Mouse (Mus musculus) thymus, adult 2 months (tissue): ENCODE measurements around the gene Gm27027. TPM values are rescaled to one million over a fixed set of nuclear protein-coding genes. Genes with fewer than 3 reads are reported as not detected.

Experiments used
- DNase-seq: peaks from one replicate; pipeline ENCODE4 v3.0.0; 2021
- H3K27ac ChIP-seq: fragments of 200-500 bp; 2 replicates; pipeline ENCODE4 v1.5.1; 2012; ENCODE audit warnings: low read length, control low read depth; ENCODE audit not compliant: control insufficient read depth, insufficient read depth
- H3K27me3 ChIP-seq: fragments of 200-500 bp; 2 replicates; pipeline ENCODE4 v1.6.1; 2012; ENCODE audit warnings: mild to moderate bottlenecking, low read length, moderate library complexity, mixed read lengths; ENCODE audit not compliant: control insufficient read depth, insufficient read depth
- H3K36me3 ChIP-seq: fragments of 200-500 bp; 2 replicates; pipeline ENCODE4 v1.6.1; 2012; ENCODE audit warnings: mild to moderate bottlenecking, low read length, moderate library complexity; ENCODE audit not compliant: control insufficient read depth, insufficient read depth
- H3K4me1 ChIP-seq: fragments of 200-500 bp; replicated peaks from 2 replicates; pipeline ENCODE4 v1.6.1; 2012; ENCODE audit warnings: low read length; ENCODE audit not compliant: control insufficient read depth, insufficient read depth
- H3K4me3 ChIP-seq: fragments of 200-500 bp; 2 replicates; pipeline ENCODE4 v1.5.1; 2012; ENCODE audit warnings: mild to moderate bottlenecking, low read length, control low read depth, moderate library complexity; ENCODE audit not compliant: control insufficient read depth, insufficient read depth
- CTCF ChIP-seq: fragments of 200-500 bp; IDR thresholded peaks from 2 replicates; pipeline ENCODE4 v1.5.1; 2012; ENCODE audit warnings: mild to moderate bottlenecking, control low read depth, low read length, moderate library complexity, borderline replicate concordance; ENCODE audit not compliant: control insufficient read depth, poor library complexity, insufficient read depth; ENCODE audit errors: extremely low read depth
- POLR2A ChIP-seq: fragments of 200-500 bp; IDR thresholded peaks from 2 replicates; pipeline ENCODE4 v1.6.1; 2012; ENCODE audit warnings: mild to moderate bottlenecking, low read length, control low read depth, moderate library complexity; ENCODE audit not compliant: control insufficient read depth, poor library complexity, insufficient read depth; ENCODE audit errors: extremely low read depth
- WGBS: fragments of 180-500 bp; shearing (Covaris S2); methylation state at CpG from one replicate; pipeline ENCODE4 v1.1.7; 2018; 5-methylcytosine and 5-hydroxymethylcytosine counted together
- polyA plus RNA-seq: library from polyadenylated mRNA; depleted of rRNA; stranded (reverse); fragments of >200 nt; gene quantifications from 2 replicates; pipeline ENCODE4 v1.2.3, GENCODE M21; 2012

The Gm27027 gene
- polyA plus RNA-seq, 1 experiment: not detected

DNA sequence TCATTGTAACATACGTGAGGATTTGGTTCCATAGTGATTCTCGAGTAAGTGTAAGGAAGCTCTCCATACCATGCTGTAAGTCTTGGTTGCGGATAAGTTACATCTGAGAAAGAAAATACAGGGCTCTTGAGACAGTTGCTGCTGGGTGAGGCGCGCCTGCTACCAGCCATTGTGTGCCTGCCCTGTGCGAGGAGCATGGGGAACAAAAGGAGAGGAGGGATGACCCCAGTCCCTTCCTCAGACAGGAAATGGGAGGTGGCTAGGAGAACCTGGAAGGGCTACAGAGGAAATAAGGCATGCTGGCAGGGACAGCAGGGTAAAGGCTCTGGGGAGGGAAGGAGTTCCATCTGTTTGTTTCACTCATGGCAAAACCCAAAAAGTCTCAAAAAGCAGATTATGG is 5.3 kb upstream of the Gm27027 start:
- WGBS: 91% methylated on average over 6 of the region's 6 CpGs
- peaks cover 33% of the 10 kb centered on the region for H3K36me3 ChIP-seq
- no peaks in the 10 kb centered on the region for H3K4me1 ChIP-seq
- no peak for TF ChIP-seq CTCF
- no peak for TF ChIP-seq POLR2A
- no peak overlapping the region for H3K27ac ChIP-seq
- H3K27me3 ChIP-seq: no peaks in the 10 kb centered on the region
- H3K4me3 ChIP-seq: no peak overlapping the region
- DNase-seq: no peak

DNA sequence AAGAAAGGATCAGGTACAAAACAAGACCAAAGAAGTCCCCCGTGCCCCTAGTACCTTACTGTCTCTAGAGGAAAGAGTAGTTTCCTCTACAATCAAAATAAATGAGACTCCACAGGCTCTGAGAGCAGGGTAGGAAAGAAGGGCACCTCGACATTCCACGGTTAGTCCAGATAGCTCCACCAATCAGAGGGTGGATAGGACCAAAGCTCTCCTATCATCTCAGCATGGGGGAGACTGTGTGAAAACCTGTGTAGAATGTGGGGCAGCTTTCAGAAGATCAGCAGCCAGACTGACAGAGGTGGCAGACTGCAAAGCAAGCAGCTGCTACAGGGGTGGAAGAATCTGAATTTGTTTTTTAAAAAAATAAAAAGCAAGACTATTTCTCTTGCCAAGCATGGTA is 3.3 kb downstream of the Gm27027 start:
- WGBS: 95% methylated on average over 3 of the region's 3 CpGs
- H3K36me3 ChIP-seq: peaks cover 55% of the 10 kb centered on the region
- H3K27ac ChIP-seq: no peak overlapping the region
- no peak overlapping the region for H3K4me3 ChIP-seq
- H3K27me3 ChIP-seq: no peaks in the 10 kb centered on the region
- DNase-seq: no peak
- H3K4me1 ChIP-seq: no peaks in the 10 kb centered on the region
- TF ChIP-seq POLR2A (no peak), CTCF (no peak)

DNA sequence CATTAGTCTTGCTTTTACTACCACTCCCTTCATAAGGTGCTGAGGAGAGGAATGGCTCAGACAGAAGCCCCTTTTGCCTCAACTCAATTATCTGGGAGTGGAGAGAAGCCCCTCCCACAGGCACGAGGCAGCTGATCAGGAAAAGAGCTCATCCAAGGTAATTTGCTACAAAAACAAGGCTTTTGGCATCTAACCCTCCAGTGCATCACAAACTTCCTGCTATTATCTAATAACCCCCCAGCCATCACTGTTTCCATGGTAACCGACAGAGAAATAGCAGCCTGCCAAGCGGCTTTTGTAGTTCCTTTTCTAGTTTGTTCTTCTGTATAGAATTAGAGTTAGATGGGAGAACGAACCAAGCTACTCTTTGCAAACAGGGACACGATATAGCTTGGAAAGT is 3.9 kb downstream of the Gm27027 start:
- H3K36me3 ChIP-seq: peaks cover 55% of the 10 kb centered on the region
- H3K27ac ChIP-seq: no peak overlapping the region
- no peaks in the 10 kb centered on the region for H3K4me1 ChIP-seq
- TF ChIP-seq CTCF (no peak), POLR2A (no peak)
- H3K4me3 ChIP-seq: no peak overlapping the region
- no peaks in the 10 kb centered on the region for H3K27me3 ChIP-seq
- DNase-seq: no peak
- 92% methylated on average over 5 of the region's 5 CpGs for WGBS

DNA sequence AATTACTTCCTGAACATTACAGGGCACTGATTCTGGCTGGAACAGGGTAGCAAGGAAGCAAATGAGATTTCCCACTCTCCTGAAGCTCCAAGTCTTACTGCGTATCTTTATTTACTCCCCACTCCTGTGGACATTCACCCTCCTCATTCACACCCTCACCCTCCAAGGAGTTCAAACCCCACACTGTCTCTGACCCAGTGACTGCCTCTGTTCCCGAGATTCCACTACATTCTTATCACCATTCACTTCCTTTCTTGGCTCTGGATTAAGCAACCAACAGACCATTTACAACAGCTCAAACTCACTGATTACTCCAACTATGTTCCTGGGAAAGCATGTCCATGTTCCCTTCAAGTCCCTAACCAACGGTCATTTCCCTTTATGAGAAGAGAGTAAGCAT is 4.8 kb downstream of the Gm27027 start:
- 96% methylated on average over 3 of the region's 3 CpGs for WGBS
- H3K27ac ChIP-seq: no peak overlapping the region

DNA sequence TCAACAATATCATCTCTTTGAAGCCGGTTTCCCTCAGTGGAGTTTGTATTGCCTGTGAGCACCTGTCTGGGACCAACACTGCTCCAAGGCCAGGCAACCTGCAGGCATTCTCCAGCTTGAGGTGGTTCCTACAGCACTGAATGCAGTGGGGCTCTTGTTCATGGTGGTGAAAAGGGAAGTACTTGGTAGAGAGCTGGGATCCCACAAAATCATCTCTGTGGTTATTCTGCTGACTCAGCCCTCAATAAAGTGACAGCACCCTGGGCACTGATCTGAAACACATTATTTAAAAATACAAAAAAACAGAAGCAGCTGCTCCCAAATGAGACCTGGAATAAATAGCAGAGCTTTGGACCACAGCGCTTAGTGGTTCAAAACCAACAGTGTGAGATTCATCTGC is 7.7 kb downstream of the Gm27027 start:
- Histone ChIP-seq H3K27ac (no peak overlapping the region), H3K36me3 (peaks cover 26% of the 10 kb centered on the region), H3K4me3 (no peak overlapping the region), H3K27me3 (no peaks in the 10 kb centered on the region), H3K4me1 (no peaks in the 10 kb centered on the region)
- 73% methylated on average over 2 of the region's 2 CpGs for WGBS
- TF ChIP-seq POLR2A (no peak), CTCF (no peak)
- no peak for DNase-seq

More for the DNA sequence above, 4.8 kb downstream of the Gm27027 start:
- DNase-seq: no peak
- H3K27me3 ChIP-seq: no peaks in the 10 kb centered on the region
- H3K4me1 ChIP-seq: no peaks in the 10 kb centered on the region
- H3K36me3 ChIP-seq: peaks cover 53% of the 10 kb centered on the region
- no peak overlapping the region for H3K4me3 ChIP-seq
- no peak for TF ChIP-seq POLR2A
- TF ChIP-seq CTCF: no peak

DNA sequence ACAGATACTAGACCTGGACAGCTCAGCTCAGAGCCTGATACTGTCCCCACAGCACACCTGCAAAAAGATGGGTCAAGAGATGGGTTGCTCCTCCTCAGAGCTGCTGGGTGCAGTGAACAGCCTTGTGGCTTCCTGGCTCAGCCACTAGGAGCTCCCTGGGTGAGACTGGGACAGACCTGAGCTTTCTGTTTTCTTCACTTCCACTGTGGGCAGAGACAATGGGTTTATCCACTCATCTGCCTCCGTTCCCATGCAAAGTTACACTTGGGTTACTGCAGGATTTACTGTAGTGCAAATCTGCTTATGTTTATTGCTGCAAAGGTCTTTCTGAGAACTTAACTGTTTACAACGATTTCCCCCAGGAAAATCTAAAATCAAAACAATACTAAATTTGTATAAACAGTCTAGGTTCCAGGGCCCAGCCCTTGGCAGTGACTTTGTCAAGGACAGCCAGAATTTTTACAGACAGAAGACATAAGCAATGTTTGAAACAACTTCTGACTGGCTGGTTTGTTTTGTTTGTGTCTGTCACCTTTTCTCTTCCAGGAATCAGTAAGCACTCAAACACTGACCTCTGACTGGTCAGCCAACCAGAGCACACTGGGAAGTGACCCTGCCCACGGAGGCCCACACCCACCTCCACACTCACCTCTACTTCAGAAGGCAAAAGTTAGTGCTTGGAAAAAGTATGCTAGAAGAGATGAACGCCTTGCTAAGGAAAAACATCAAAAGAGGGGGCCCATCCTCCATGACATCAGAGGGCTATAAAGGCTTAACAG is 13.5 kb downstream of the Gm27027 start:
- H3K27me3 ChIP-seq: no peaks in the 10 kb centered on the region
- peaks cover 16% of the 10 kb centered on the region for H3K36me3 ChIP-seq
- no peaks in the 10 kb centered on the region for H3K4me1 ChIP-seq
- H3K27ac ChIP-seq: no peak overlapping the region
- no peak for TF ChIP-seq POLR2A
- no peak for TF ChIP-seq CTCF
- WGBS: 95% methylated on average over 4 of the region's 4 CpGs
- no peak for DNase-seq
- H3K4me3 ChIP-seq: no peak overlapping the region

DNA sequence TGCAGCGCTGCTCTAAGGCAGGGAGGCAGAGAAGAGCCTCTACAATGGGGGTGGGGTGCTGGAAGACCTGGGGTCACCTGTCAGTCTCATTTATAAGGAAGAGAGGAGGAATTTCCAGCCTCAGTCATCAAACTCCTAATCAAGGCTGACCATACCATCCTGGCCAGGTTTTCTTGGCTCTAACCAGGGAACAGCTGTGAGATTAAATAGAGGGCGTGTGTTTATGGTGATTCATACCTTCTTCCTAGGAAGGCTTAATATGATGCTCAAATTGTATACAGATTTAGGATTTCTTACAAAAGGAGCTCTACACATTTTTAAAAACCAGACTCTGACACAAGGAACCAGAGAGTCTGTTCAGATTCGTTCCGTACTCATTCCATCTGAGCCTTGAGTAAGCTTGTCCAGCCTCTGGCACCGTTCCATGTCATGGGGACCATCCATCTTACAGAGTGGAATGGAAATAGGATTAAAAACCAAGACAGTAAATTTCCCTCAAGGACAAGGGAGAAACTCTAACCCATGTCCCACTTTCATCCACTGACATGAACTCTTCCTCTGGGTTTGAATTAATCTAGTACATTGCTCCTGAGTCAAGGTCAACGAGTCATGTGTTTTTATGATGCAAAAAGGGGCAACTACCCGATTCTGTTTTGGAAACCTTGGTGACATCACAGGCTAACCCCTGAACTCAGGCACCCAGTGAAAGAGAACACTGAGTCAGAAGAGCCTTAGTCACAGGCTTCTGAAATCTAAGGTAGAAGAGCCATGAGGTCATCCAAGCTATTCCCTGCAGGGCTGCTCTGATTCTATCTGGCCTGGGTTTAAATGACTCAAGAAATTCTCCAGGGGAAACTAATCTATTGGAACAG is 16.7 kb downstream of the Gm27027 start:
- H3K36me3 ChIP-seq: peaks cover 16% of the 10 kb centered on the region
- 97% methylated on average over 7 of the region's 7 CpGs for WGBS
- DNase-seq: no peak
- H3K4me3 ChIP-seq: no peak overlapping the region
- peaks cover 10% of the 10 kb centered on the region; the same call in 1 of the 2 replicates for H3K4me1 ChIP-seq
- H3K27ac ChIP-seq: no peak overlapping the region
- no peaks in the 10 kb centered on the region for H3K27me3 ChIP-seq
- no peak for TF ChIP-seq CTCF
